Mouse (Mus musculus) megakaryocyte-erythroid progenitor cell, adult 5-6 weeks (primary cell): ENCODE results near the gene Helq. TPM values are rescaled to one million over a fixed set of nuclear protein-coding genes. Genes with fewer than 3 reads are reported as not detected.
A peak's percentile ranks its signal among the peaks of the same experiment; 100 is the strongest.

Experiments used
- ATAC-seq: replicated peaks from 2 replicates; pipeline ENCODE4 v1.8.0; 2016; ENCODE audit warnings: mild to moderate bottlenecking, inconsistent platforms; ENCODE audit not compliant: severe bottlenecking, poor library complexity, low FRiP score, low TSS enrichment
- total RNA-seq, 2 experiments: library from RNA; stranded (forward) in 1 of 2; stranded (reverse) in 1 of 2; fragments of 200-1000, 215-1000 nt in 1 of 2; fragments of >200 nt in 1 of 2; fragmentation: Nextera tagmentation in 1 of 2; gene quantifications; 2 replicates each; pipeline ENCODE4 v1.2.3; 2014 to 2017

The Helq gene
- total RNA-seq (2014; fragmentation: Nextera tagmentation): 48.5 and 68.4 TPM in 2 replicates
- 31.2 and 39.6 TPM in 2 replicates for total RNA-seq (2017)

DNA sequence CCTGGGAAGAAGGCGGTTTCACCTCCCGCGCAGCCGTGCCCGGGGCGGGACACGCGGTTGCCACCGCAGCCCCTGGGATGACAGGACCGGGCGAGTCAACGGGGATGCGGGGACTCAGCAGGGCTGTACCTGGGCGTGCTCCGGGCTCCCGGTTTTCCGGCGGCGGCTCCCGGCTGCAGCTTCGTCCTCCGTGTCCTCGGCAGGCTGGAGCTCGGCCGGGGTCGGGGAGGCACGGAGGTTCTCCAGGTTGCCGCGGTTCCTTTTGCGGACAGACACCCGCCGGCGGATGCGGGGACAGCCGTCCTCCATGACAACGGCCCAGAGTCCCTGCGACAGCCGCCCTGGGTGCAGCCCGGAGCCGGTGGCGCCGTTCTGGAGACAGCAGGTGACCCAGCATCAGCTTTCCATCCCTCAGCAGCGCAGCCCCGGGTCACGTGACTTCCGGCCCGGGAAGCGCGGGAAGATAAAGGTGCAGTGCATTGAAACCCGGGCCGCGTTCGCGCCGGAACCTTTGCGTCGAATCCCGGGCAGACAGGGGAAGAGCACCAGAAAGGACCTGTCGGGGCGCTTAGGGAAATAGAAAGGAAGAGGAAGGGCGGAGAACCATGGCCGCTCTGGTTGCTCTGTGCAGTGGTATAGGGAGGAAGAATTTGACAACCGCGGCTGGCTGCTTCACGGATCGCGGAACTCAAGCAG, at the start of gene Helq, which contains the start of gene Mrps18c:
Gene Helq, minus strand, starts transcription at position 434 of the 696 bp plus-strand sequence.
Gene Mrps18c, plus strand, starts transcription at position 463 of the 696 bp plus-strand sequence.
- peak; percentile 98 for ATAC-seq

DNA sequence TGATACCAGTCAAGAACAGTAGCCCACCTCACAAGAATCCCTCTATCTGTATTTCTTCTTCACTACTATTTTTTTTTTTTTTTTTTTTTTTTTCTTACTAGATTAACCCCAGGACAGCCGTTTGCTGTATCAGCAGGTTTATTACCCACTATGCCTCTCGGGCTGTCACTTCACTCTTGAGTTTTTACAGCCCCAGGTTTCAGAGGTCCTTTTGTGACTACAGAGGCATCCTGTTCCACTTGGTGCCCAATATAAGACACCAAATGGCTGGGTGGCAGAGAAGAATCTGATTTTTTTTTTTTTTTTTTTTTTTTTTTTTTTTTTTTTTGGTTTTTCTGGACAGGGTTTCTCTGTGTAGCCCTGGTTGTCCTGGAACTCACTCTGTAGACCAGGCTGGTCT, 48.7 kb upstream of the Helq start:
- ATAC-seq: no peak

DNA sequence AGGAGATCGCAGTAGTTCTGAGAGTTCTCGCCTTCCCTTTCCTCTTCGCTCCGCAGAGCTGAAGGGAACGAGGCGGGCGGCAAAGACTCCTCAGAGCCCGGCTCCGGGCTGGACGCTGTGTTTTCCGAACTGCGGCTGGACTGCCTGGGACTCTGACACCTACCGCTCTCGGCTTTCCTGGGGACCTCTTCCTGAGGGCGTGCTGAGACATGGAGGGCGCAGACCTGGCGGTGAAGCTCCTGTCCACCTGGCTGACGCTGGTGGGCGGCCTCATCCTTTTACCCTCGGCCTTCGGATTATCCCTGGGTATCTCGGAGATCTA, 48.2 kb upstream of the Helq start:
- ATAC-seq: no peak; the same call in 1 of the 2 replicates

DNA sequence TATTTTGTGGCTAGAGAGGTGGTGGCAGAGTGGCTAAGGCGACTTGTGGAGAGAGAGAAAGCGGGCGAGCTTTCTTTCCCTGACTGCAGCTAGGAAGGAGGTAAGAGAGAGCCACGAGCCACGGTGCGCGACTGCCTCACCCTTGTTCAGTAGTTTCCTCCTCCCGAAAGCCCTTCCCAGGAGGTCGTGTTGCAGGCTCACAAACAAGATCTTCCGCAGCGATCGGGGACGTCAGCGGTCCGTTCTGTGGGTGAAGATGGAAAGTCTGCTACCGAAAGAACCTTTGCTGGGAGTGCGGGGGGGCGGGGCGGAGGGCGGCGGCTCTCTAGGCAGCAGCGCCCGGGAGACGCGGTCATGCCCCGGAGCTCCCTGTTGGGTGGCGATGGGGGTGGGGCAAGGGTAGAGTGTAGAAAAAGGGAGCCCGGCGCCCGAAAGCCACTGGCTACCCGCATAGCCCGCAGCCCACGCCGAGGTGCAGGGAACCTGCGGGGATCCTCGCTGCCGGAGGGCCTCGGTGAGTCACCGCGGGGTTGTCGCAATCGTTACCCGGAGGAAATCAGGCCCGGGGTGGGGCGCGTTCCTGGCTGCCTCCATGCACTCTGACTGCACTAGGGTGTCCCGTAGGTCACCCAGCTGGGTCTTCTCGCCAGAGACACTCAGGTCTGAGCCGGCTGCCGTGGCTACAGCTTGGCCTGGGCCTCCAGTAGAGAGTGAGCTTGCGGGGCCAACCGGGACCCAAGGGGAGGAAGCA, 47.6 kb upstream of the Helq start:
- ATAC-seq: peak; percentile 89

DNA sequence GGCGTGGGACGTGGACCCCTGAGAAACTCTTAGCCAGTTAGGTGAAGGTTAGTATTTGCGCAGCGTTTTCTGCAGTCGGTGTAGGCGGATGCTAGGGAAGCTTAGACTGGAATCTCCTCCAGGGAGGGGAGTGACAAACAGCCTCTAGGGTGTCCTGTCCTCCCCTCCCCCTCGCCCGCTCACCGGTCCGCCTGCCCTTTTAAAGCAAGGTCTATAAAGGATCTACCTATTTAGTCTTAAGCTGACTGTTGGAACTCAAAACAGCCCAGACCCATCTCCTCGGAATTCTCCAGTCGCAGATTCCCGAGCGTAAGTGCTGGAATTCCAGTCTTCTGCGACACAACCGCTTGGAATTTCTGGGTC, 47.1 kb upstream of the Helq start, which contains the start of gene Gpat3:
Gene Gpat3, plus strand, starts transcription at position 229 of the 363 bp plus-strand sequence.
- ATAC-seq: no peak

DNA sequence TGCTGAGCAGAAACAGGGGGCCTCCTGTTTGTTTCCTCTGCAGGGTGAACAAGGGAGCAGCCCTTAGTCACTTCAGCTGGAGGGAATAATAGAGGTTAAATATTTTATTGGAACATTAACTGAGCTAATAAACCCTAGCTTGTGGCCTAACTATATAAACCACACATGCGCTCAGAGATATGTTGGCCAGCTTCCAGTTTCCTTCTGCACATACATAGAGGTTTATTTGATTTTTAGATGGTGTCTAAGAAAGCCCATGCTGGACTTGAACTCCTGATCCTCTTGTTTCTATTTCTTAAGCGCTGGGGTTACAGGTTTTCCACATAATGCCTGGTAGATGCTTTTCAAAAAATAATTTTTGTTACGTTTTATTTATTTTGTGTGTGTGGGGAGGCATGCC, 46.1 kb upstream of the Helq start:
- ATAC-seq: no peak

DNA sequence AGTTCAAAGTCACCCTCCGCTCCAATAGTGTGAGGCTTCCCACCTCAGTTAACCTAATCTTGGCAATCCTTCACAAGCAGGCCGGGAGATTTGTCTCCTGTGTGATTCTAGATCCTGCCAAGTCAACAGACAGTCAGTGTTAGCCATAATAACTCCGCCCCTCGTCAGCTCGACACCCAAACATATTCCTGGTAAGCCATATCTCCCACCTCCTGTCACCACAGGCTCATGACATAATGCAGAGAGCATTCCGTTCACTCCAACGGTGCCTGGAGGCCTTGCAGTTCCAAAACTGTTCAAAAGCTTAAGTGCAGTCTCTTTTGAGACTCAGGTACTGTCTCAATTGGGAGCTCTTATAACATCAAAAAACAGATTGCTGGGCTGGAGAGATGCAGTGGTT, 39.5 kb upstream of the Helq start:
- ATAC-seq: no peak

DNA sequence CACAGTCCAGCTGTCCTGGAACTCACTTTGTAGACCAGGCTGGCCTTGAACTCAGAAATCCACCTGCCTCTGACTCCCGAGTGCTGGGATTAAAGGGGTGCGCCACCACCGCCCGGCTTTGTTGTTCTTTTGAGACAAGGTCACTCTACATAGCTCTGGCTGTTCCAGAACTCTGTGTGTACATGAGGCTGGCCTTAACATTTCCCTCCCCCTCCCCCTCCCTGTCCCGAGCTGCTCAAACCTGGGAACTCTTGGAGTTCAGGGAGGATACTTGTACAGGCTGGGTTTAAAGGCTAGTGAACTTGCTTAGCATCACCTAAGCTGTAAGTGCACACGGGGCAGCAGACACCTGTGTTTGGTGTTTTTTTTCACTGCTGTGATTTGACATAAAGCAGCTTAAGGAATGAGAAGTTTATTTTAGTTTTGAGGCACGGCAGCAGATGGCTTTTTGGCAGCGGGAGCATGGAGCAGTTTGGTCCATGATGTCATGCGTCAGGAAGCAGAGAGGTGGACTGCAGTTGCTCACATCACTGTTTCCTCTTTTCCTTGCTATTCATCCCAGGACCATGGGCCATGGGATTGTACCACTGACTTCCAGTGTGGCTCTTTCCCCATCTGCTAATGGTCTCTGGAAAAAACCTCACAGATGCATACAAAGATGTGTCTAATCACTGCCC, 37.6 kb upstream of the Helq start:
- ATAC-seq: no peak

DNA sequence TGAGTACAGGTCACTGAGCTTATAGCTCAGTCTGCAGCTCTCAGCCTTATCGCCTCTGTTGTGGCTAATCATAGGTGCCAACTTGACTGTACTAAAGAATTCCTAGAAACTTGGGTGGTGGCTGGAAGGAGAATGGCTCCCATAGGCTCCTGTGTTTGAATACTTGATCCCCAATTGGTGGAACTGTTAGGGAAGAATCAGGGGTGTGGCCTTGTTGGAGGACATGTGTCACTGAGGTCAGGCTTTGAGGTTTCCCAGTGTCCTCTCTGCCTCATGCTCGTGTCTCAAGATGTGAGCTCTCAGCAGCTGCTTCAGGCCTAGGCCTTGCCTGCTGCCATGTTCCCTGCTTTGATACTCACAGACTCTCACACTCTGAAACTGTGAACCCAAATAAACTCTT, 35.4 kb upstream of the Helq start:
- ATAC-seq: no peak

DNA sequence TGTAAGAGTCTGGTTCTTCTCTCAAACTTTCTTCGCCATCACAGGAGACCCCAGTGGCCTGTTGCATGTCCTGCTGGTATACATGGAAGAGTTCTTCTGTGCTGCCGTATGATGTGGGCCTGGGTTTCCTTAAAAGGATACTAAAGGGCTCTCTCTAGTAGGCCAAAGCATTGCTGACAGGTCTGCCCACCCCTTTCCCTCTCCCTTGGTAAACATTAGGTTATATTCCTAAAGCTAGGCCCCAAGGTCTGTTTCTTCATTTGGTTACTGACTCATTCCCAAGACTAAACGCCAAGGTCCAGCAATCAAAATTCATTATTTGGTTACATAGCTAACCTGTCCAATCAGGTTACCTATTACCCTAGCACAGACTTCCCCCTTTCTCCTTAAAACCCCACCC, 34.3 kb upstream of the Helq start:
- ATAC-seq: no peak

DNA sequence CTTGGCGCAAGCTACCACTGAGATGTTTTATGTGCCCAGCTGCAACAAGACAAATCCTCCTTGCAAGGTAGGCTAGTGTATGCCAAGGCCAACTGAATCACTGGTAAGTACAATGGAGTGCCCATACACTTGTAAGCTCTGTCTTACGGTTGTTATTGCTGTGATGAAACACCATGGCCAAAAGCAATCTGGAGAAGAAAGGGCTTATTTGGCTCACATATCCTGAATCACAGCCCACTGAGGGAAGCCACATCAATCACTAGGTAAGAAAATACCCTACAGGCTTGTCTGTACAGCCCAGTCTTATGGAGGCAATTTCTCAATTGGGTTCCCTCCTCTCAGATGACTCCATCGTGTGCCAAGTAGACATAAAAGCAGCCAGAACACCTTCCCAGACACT, 30.3 kb upstream of the Helq start:
- ATAC-seq: no peak

DNA sequence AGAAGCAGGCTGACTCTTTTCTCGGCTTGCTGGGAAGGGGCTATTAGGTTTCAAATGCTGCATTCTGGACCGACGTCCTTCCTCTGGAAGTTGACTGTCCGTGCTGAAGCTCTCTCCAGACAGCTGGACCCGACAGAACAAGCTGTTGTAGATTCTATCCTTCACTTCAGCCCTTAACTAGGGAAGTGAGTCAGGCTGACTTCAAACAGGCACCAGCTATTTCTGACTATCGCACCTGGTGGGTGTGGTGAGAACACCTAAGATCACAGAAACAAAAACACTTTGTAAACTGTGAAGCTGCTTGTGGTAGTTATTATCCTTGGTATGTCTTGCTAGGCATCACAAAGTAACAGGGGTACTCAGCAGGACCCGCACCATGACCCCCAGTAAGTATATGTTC, 28.1 kb upstream of the Helq start:
- no peak for ATAC-seq

DNA sequence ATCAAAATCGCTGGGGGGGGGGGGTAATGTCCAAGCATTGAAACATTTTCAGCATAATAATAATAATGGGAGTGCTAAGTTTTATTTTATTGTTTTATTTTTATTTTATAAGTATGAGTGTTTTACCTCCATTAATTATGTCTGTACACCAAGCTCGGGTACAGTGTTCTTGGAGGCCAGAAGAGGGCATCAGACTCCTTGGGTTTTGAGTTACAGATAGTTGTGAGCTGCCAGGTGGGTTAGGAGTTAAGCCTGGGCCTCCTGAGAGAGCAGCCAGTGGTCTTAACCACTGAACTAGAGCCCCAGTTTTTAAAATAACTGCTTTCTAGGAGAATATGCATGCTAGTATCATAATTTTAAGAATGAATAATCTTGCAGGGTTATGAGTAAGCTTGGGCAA, 27.6 kb upstream of the Helq start:
- peak; percentile 77 for ATAC-seq

DNA sequence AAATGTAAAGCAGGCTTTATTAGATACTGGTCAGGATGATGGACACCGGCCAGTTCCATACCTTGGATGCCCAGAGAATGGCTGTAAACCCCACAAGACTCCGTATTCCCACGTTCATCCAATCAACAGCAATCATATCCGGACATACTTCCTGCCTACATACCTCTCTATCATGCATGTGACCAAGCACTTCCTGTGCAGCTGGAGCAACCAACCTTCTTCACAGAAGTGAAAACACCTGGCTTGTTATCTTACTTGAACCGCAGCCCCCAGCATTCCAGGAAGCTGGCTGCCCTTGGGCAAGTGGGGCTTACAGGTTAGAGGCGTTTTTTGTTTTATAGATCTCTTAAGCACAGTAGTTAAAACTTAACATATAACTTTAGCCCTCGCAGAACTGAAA, 24.4 kb upstream of the Helq start:
- ATAC-seq: no peak

DNA sequence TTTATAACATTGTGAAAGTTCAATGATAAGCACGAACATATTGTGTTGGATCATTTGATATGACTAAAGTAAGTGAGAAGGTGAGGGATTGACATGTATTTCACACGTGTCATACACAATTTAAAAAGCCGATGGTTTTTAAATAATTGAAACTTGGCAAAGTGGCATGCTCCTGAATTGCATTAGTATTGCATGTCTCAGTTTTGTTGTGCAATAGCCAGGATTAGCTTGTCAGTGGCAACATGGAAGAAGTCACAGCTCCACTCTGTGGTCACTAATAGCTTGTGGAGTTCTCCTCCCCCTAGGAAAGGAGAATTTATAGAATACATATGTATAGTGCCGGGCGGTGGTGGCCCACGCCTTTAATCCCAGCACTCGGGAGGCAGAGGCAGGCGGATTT, 23.0 kb upstream of the Helq start:
- ATAC-seq: no peak

DNA sequence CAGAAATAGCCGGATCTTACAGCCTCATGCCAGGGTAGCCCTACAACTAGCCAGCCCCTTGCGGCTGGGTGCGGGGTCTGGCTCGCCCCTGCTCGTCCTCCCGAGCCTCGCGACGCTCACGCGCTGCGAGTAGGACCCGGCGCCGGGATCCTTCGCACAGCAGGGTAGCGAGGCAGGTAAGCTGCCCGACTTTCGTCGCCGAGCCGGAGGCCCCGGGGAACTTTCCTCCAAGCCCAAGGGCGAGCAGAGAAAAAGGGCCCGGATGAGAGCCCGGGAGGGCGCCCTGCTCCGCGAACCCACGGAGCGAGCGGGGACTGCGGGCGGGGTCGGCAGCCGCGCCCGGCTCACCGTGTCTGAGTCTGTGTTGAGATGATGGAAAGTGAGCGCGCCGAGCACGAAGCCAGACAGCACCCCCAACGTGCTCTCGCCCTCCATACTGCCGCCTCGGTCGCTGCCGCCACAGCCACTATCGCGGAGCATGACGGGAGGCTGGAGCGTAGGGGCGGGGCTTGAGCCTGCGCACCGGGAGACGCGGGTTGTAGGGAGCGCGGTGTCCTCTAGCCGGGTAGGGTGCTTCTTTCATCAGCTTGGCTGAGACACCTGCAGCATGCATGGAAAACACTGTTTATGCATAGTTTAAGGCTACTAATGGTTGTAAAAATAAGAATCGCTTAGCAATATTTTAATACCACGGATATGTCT, 22.2 kb upstream of the Helq start, which contains the start of gene Abraxas1:
Gene Abraxas1, minus strand, starts transcription at position 483 of the 702 bp plus-strand sequence.
- peak; percentile 99 for ATAC-seq

DNA sequence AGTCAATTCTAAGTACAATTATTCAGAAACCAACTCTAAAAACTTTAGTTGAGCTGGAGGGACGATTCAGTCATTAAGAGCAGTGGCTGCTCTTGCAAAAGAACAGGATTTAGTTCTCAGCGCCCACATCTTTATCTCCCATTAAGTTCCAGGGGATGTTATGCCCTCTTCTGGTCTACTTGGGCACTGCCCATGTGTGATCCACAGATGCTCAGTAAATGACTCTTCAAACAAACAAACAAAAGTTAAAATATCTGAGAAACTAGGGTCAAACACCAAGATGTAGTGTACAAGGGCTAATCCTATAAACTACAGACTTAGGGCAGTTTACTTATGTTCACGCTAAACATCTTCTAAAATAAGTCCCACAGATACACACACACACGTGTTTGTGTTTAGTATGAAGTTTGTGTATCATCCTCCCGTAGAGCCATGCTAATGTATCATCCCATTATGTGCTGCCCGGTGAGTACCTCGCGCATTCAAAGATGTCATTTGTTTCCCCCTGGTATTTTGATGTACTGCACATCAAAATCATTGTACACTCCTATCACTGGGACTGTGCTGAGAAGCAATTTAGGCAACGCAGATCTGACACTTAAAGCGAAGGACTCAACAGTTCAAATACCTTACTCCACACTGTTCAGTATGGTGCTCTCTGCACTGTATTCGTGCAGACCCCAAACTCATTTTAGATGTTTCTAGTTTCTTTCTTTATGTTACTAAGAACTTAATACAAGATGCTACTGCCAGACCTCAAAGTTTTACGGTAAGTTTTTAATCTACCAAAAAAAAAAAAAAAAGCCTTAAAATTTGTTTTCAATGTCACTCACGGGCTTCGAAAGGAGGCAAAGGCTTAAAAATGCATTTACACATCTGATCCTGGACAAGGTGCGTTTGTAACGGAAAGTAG, 21.4 kb upstream of the Helq start:
- ATAC-seq: peak; percentile 62

DNA sequence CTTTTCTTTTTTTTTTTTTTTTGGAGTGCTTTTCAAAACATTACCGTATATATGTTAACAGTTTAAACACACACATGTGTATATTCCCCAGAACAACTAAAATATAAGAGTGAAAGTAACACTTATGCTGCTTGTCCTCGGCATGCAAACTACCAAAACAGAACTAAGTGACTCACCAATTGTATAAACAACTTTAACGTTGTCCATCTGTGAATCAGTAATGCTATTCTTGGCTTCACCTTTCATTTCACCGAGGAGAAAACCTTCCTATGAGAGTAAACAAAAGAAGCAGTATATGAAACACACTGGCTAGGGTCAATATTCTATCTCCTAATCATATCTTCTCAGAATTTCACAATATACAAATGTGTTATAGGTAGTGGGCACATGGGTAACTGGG, 19.9 kb upstream of the Helq start:
- ATAC-seq: no peak

DNA sequence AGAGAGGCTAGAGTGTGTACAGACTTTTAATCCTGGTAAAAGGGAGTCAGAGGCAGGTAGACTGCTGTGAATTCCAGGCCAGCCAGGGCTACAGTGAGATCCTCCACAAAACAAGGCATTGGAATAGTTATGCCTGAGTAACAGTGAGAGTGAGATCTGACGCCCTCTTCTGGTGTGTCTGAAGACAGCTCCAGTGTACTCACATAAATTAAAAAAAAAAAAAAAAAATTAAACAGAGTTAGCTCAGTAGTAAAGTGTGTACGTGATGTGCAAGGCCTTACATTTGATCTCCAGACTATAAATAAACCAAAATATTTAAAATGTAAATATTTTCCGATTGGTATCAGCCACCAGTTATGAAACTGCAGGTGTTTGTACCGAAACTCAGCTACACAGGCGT, 4.3 kb downstream of the Helq start:
- no peak for ATAC-seq
